Mouse (Mus musculus) bone marrow, adult 2 months (tissue): ENCODE results near the gene Ppif. TPM values are rescaled to one million over a fixed set of nuclear protein-coding genes. Genes with fewer than 3 reads are reported as not detected.

Experiments
- H3K27ac ChIP-seq: fragments of 200-500 bp; 2 replicates; pipeline ENCODE4 v1.5.1; 2012; ENCODE audit warnings: low read depth, mild to moderate bottlenecking, control low read depth, inconsistent platforms, low read length; ENCODE audit not compliant: control insufficient read depth, poor library complexity, insufficient read depth
- H3K4me1 ChIP-seq: fragments of 200-500 bp; 2 replicates; pipeline ENCODE4 v1.6.1; 2011; ENCODE audit warnings: low read length; ENCODE audit not compliant: control insufficient read depth, insufficient read depth
- H3K4me3 ChIP-seq: fragments of 200-500 bp; replicated peaks from 2 replicates; pipeline ENCODE3; 2011; ENCODE audit warnings: mild to moderate bottlenecking, low read depth, low read length, control low read depth; ENCODE audit not compliant: control insufficient read depth
- CTCF ChIP-seq: fragments of 200-500 bp; IDR thresholded peaks from 2 replicates; pipeline ENCODE4 v1.5.1; 2011; ENCODE audit warnings: low read length, control low read depth; ENCODE audit not compliant: control insufficient read depth, insufficient read depth
- POLR2A ChIP-seq: fragments of 200-500 bp; IDR thresholded peaks from 2 replicates; pipeline ENCODE4 v1.6.1; 2011; ENCODE audit warnings: low read depth, mild to moderate bottlenecking, control low read depth, low read length, borderline replicate concordance; ENCODE audit not compliant: control insufficient read depth
- WGBS: fragments of 180-500 bp; shearing (Covaris S2); methylation state at CpG from one replicate; pipeline ENCODE4 v1.1.7; 2018; 5-methylcytosine and 5-hydroxymethylcytosine counted together
- polyA plus RNA-seq: library from polyadenylated mRNA; stranded (reverse); fragments of >200 nt; gene quantifications from 2 replicates; pipeline ENCODE4 v1.2.4, GENCODE M21; 2011; ENCODE audit warnings: low replicate concordance; ENCODE audit not compliant: missing spikeins, insufficient read depth, insufficient read length

Gene Ppif
- polyA plus RNA-seq, 1 experiment: 34.3 TPM

DNA sequence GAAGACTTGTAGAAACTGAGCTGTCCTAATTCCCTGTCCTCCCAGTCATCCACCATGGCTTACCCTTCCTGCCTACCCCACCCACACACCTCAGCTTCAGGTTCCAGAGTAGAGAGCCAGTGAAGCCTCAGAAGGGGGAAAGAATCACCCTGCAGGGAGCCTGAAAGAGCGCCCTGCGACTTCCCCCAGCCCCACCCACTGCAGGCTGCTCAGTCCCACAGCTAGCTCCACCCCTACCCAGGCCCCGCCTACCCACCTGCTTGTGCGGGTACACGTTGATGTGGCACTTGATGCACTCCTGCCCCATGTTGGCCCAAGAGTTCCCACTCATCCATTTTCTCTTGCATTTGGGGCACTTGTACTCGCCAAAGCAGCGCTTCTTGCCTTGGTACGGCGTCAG, 25.4 kb downstream of the Ppif start:
- 48% methylated on average over 9 of the region's 9 CpGs for WGBS
- no peak overlapping the region for H3K27ac ChIP-seq
- TF ChIP-seq CTCF (no peak), POLR2A (no peak)
- H3K4me3 ChIP-seq: no peak overlapping the region
- H3K4me1 ChIP-seq: no peaks in the 10 kb centered on the region; the same call in 1 of the 2 replicates

DNA sequence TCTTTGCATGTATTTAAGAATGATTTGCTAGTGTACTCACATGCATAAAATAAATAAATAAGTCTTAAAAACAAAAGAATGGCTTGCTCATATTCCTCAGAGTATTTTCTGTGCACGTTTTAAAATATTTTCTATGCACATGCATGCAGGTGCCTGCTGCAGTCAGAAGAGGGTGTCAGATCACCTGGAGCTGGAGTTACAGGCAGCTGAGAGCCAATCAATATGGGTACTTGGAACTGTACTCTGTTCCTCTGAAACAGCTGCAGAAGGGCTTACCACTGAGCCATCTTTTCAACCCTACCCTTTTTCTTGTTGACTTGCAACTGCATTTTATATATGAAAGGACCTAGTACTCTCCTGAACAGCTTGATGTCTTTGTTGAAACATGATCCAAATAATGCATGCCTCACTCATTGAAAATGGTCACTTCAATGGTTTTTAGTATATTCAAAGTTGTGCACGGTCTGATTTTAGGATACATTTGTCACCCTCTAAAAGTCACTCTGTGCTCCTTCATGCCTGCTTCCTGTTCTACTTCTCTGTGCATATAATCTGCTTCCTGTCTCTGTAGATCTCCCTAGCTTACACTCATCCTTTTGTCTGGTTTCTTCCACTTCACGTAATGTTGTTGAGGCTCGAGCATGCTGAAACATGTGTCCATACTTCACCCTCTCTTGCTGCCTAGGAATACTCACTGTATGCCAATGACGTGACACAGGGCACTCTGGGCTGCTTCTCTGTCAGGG, 27.2 kb downstream of the Ppif start:
- 25% methylated on average over 5 of the region's 5 CpGs for WGBS
- H3K4me1 ChIP-seq: no peaks in the 10 kb centered on the region; the same call in 1 of the 2 replicates
- no peak overlapping the region for H3K27ac ChIP-seq
- no peak overlapping the region for H3K4me3 ChIP-seq
- no peak for TF ChIP-seq POLR2A
- no peak for TF ChIP-seq CTCF

DNA sequence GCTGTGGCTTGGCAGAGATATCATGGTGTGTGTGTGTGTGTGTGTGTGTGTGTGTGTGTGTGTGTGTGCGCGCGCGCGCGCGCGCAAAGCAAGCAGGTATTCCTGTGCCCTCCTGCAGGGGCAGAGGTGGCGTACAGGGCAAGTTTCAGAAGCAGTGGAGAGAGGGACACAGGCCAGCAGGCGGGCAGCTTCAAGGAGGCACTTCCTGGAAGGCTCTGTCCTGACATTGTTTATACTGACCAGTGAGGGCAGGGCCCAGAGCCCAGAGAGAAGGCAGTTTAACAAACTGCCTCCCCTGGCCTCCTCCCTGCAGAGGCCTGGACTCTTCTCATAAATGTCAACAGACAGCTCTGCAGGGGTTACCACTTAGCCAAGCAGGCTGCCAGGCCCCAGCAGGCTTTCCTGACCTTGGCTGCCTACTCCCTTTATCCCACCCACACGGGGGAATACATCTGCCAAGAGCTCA, 31.1 kb downstream of the Ppif start:
- TF ChIP-seq POLR2A: no peak
- TF ChIP-seq CTCF: no peak
- H3K4me1 ChIP-seq: no peaks in the 10 kb centered on the region; the same call in 1 of the 2 replicates
- WGBS: 70% methylated on average over 11 of the region's 11 CpGs
- H3K4me3 ChIP-seq: no peak overlapping the region
- H3K27ac ChIP-seq: no peak overlapping the region

DNA sequence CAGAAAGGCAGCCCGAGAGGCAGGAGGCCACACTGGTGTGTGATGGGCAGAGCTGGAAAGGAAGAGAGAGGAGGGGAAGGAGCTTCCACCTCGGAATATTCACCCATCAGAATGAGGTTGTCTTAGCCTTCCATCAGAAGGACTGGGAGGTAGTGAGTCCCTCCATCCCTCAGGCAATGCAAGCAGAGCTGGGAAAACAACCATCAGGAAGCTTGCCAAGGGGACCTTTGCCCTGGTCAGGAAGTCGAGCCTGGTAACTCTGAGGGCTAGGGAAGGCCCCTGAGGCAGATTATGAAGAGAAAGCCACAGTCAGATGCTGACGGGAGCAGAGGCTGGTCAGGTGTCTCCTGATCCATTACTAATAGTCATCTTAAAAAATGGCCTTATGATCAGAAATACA, 31.7 kb downstream of the Ppif start:
- Histone ChIP-seq H3K27ac (no peak overlapping the region), H3K4me1 (no peaks in the 10 kb centered on the region; the same call in 1 of the 2 replicates), H3K4me3 (no peak overlapping the region)
- no peak for TF ChIP-seq CTCF
- TF ChIP-seq POLR2A: no peak
- WGBS: 60% methylated on average over 4 of the region's 4 CpGs

DNA sequence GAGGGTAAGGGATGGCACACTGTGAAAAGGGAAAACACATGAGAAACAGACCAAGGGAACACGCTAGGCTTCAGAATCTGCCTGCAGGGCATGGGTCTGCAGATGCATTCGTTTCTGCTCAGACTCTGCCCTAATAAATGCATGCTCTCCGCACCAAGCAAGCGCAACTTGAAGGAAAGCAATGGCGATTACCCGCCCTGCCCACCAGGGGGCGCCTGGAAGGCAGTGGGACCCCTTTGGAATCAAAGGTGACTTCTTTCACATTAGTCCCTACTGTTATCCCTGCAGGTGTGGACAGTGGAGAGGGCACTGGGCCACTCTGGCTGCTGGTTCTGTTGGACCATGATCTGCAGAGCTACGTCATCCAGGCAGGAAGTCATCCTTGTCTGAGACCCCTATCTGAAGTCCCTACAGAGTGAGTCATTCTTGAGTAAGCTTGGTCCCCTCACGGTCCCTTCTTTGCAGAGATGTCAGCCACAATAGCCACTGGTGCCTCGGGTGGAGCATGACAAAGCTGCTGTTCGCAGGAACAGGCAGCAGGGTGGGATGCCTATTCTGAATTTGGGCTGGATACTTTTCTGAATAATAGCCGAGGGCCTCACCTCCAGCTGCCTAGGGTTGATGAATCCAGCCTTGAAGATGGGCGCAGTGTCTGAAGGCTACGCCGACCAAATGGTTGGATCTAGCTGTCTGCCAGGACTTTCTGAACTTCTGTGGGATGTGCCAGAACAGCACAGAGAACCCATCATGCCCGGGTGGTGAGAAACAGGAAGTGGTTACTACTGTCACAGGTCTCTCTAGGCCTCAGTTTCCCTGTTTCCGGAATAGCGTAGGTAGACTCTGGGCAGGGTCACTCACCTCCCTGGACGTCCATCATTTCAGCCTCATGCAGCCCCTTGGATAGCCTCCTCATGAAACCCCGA, 32.5 kb downstream of the Ppif start:
- Histone ChIP-seq H3K4me3 (no peak overlapping the region), H3K4me1 (no peaks in the 10 kb centered on the region; the same call in 1 of the 2 replicates), H3K27ac (no peak overlapping the region)
- 35% methylated on average over 20 of the region's 20 CpGs for WGBS
- no peak for TF ChIP-seq POLR2A
- peak; percentile 85 for TF ChIP-seq CTCF

DNA sequence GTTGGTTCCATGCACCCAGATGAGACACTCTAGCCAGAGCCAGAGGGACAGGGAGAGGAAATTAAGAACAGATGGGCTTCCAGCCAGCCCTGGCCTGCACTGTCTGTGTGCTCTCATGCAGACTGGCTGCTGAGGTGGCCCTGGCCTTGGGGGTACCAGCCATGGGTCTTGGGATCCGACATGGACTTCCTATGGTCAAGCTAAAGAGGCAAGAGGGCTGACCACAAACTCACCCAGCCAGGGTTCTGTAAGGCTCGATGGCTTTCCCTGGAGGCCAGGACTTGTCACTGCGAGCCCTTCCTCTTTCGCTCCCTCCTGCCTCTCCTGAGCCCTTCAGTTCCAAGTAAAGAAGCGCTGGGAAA, 33.2 kb downstream of the Ppif start:
- TF ChIP-seq CTCF (no peak), POLR2A (no peak)

DNA sequence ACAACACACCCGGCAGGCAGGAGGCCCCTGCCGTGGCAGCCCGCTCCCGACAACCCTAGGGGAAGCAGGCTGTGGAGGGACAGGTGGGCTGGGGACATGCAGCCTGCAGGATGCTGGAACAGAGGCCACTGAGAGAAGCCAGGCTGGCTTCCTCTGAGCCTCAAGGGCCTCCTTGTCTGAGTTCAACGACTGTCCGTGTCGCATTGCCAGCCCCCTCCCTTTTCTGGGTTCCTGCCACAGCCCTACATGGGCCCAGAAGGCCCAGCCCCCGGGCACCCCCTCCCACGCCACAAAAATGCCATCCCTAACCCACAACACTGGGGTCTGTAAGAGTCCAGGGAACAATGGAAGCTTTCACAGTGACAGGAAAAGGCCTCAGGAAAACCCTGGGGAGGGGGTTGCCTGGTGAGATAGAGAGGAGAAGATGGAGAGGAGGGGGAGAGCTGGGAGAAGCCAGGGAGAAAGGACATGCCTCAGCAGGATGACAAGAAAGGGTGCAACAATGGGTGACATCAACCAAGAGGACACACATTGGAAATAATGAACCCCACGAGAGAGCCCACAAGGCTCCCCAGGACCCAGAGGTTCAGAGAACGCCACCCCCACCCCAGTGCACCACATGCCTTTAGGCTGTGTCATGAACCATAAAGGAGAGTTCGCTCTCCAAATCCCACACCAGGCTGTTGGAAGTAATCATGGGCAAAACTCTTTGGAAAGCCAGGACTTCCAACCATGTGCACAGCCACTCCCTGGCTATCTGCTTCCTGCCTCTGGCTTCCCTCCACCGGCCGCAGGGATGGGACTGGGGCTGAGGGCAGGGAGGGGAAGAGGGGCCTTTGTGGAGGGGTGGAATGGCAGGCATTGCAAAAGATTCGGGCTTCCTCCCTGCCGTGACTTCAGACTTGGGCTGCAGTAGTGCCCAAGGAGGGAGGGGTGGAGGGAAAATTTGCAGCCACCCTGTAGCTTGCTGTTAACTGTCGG, 41.1 kb downstream of the Ppif start:
- WGBS: 31% methylated on average over 17 of the region's 17 CpGs
- TF ChIP-seq CTCF (no peak), POLR2A (no peak)
- Histone ChIP-seq H3K27ac (no peak overlapping the region), H3K4me3 (no peak overlapping the region), H3K4me1 (no peaks in the 10 kb centered on the region; the same call in 1 of the 2 replicates)

More for the DNA sequence above, 33.2 kb downstream of the Ppif start:
- Histone ChIP-seq H3K4me3 (no peak overlapping the region), H3K4me1 (no peaks in the 10 kb centered on the region; the same call in 1 of the 2 replicates), H3K27ac (no peak overlapping the region)
- WGBS: 43% methylated on average over 5 of the region's 5 CpGs
